Mouse (Mus musculus) embryonic facial prominence, embryonic 11.5 days (tissue): ENCODE measurements around the gene Tk1. TPM values are rescaled to one million over a fixed set of nuclear protein-coding genes. Genes with fewer than 3 reads are reported as not detected.
A peak's percentile ranks its signal among the peaks of the same experiment; 100 is the strongest.
"Not testable (repeated sequence)": the region's sequence is repeated elsewhere in the genome, so short reads cannot be mapped to it uniquely, and the experiment has no call there.

Experiments used
- ATAC-seq: fragments of 200-750 bp; cut with Nextera tagmentation; replicated peaks from 2 replicates; pipeline ENCODE4 v1.8.0; 2017; ENCODE audit warnings: low read depth; ENCODE audit not compliant: insufficient number of reproducible peaks, low FRiP score, low TSS enrichment
- DNase-seq: peaks from one replicate; pipeline ENCODE4 v3.0.0-alpha.2; 2015; ENCODE audit warnings: low spot score
- H3K27ac ChIP-seq: fragments of 300-500 bp; sonication (generic); replicated peaks from 2 replicates; pipeline ENCODE4 v1.5.1; 2014; ENCODE audit warnings: mild to moderate bottlenecking, low read depth, low read length, control low read depth
- H3K27me3 ChIP-seq: fragments of 300-500 bp; sonication (generic); 2 replicates; pipeline ENCODE4 v1.6.1; 2014; ENCODE audit warnings: mild to moderate bottlenecking, low read length, moderate library complexity, mixed read lengths; ENCODE audit not compliant: control insufficient read depth, insufficient read depth
- H3K36me3 ChIP-seq: fragments of 300-500 bp; sonication (generic); replicated peaks from 2 replicates; pipeline ENCODE4 v1.6.1; 2014; ENCODE audit warnings: low read depth, mild to moderate bottlenecking, low read length, moderate library complexity, mixed read lengths; ENCODE audit not compliant: control insufficient read depth, insufficient read depth
- H3K4me1 ChIP-seq: fragments of 300-500 bp; sonication (generic); 2 replicates; pipeline ENCODE4 v1.6.1; 2014; ENCODE audit warnings: low read length, mixed read lengths; ENCODE audit not compliant: control insufficient read depth, insufficient read depth
- H3K4me2 ChIP-seq: fragments of 300-500 bp; sonication (generic); 2 replicates; pipeline ENCODE4 v1.6.1; 2014; ENCODE audit warnings: low read depth, mild to moderate bottlenecking, control low read depth, low read length, moderate library complexity
- H3K4me3 ChIP-seq: fragments of 300-500 bp; sonication (generic); 2 replicates; pipeline ENCODE4 v1.5.1; 2014; ENCODE audit warnings: low read depth, low read length, control low read depth
- H3K9ac ChIP-seq: fragments of 300-500 bp; sonication (generic); replicated peaks from 2 replicates; pipeline ENCODE4 v1.6.1; 2014; ENCODE audit warnings: mild to moderate bottlenecking, control low read depth, low read length
- H3K9me3 ChIP-seq: fragments of 300-500 bp; sonication (generic); replicated peaks from 2 replicates; pipeline ENCODE4 v1.6.1; 2016; ENCODE audit warnings: mild to moderate bottlenecking, low read length, inconsistent platforms, mixed read lengths; ENCODE audit not compliant: control insufficient read depth
- WGBS: fragments of 180-500 bp; shearing (Covaris S2); extraction: QIAGEN DNeasy Blood & Tissue Kit; methylation state at CpG from one replicate; pipeline ENCODE4 v1.1.7; 2014; 5-methylcytosine and 5-hydroxymethylcytosine counted together
- polyA plus RNA-seq: library from polyadenylated mRNA; unstranded; fragments of >200 nt; fragmentation: Nextera tagmentation; extraction: Ambion mirVana; gene quantifications from 2 replicates; pipeline ENCODE4 v1.2.1, GENCODE M21; 2014

Tk1 gene
- polyA plus RNA-seq, 1 experiment from 2014 or later = 127 TPM

- 28% methylated on average over 23 of the region's 23 CpGs for WGBS
- Histone ChIP-seq H3K36me3 (no peaks in the 10 kb centered on the region; the same call in 1 of the 2 replicates), H3K4me3 (peak overlapping the region; percentile 67), H3K4me1 (peaks cover 3% of the 10 kb centered on the region), H3K9ac (peak overlapping the region; percentile 81), H3K9me3 (no peaks in the 10 kb centered on the region), H3K4me2 (peak overlapping the region; percentile 62), H3K27ac (no peak overlapping the region; the same call in 1 of the 2 replicates), H3K27me3 (no peaks in the 10 kb centered on the region)
- DNase-seq = peak; percentile 90
- peak; percentile 47; the same call in 1 of the 2 replicates for ATAC-seq
Observed at GRCm38 (mm10) chr11:117824060-117824969, 1.6 kb downstream of the Tk1 start.

DNA sequence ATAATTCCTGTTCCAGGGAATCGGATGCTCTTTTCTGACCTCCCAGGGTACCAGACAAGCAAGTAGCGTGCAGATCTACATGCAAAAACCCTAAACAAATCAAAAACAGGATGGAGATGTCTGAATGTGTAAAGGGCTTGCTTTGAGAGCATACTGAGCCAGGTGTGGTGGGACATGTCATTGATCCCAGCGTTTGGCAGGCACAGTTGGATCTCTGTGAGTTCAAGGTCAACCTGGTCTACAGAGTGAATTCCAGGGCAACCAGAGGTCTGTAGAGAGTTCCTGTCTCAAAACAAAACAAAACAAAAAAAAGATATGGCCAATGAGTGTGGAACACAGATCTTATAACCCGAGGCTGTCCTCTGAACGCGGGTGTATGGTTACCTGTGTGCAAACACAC, 2.5 kb downstream of the Tk1 start:
- H3K4me2 ChIP-seq = no peak overlapping the region
- H3K9me3 ChIP-seq = no peaks in the 10 kb centered on the region
- H3K4me1 ChIP-seq = peaks cover 3% of the 10 kb centered on the region
- 88% methylated on average over 6 of the region's 6 CpGs for WGBS
- no peaks in the 10 kb centered on the region for H3K27me3 ChIP-seq
- no peak overlapping the region for H3K9ac ChIP-seq
- ATAC-seq (no peak), DNase-seq (no peak)
- no peaks in the 10 kb centered on the region; the same call in 1 of the 2 replicates for H3K36me3 ChIP-seq
- no peak overlapping the region for H3K4me3 ChIP-seq
- no peak overlapping the region for H3K27ac ChIP-seq

DNA sequence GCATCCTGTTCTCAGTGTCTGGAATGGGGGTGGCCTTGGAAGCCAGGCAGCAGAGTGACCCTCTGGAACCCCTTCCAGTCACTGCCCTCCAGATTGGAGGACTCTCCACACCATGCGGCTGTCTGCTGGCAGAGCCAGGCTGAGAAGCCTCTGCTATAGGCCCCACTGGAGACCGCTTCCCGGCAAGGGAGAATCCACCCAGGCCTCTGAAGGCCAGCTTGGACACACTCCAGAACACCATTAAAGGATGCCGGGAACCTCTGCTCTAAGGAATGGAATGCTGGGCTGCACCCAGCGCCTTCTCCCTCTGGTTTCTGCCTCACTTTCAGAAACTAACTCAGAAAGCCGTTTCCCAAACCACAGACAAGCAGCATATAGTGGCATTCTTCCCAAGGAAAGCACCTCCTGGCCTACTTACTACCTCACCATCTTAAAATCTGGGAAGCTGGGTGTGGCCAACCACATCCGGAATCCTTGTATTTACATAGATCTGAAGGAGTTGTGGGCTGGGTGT, 3.1 kb downstream of the Tk1 start:
- no peaks in the 10 kb centered on the region for H3K9me3 ChIP-seq
- no peaks in the 10 kb centered on the region for H3K27me3 ChIP-seq
- 95% methylated on average over 7 of the region's 7 CpGs for WGBS
- no peak overlapping the region for H3K9ac ChIP-seq
- peaks cover 3% of the 10 kb centered on the region for H3K4me1 ChIP-seq
- no peak for ATAC-seq
- no peak overlapping the region for H3K27ac ChIP-seq
- no peak overlapping the region for H3K4me3 ChIP-seq
- no peak overlapping the region for H3K4me2 ChIP-seq
- no peaks in the 10 kb centered on the region; the same call in 1 of the 2 replicates for H3K36me3 ChIP-seq
- DNase-seq = no peak

DNA sequence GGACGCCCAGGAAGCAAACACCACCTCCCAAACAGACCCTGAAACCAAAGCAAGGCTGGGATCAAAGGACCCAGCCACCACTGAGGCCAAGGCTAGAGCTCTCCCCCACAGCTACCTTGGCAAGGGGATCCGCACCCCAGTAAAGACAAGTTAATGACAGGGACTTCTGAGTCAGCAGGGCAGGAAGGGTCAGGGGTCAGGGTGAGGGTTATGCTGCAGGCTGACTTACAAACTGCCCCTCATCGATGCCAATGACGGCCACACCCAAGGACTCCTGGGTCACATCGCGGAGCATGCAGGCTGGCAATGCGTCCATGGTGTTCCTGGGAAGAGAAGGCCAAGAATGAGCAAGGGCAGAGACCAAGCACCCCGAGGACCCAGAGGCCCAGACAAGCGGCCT, 4.0 kb downstream of the Tk1 start:
- ATAC-seq (no peak), DNase-seq (no peak)
- Histone ChIP-seq H3K27me3 (no peaks in the 10 kb centered on the region), H3K4me2 (no peak overlapping the region), H3K9me3 (no peaks in the 10 kb centered on the region), H3K36me3 (no peaks in the 10 kb centered on the region; the same call in 1 of the 2 replicates), H3K4me1 (peaks cover 3% of the 10 kb centered on the region), H3K4me3 (no peak overlapping the region), H3K9ac (no peak overlapping the region), H3K27ac (no peak overlapping the region)
- WGBS = 83% methylated on average over 9 of the region's 9 CpGs

- WGBS = 95% methylated on average over 7 of the region's 7 CpGs
- Histone ChIP-seq H3K27me3 (no peaks in the 10 kb centered on the region), H3K36me3 (no peaks in the 10 kb centered on the region; the same call in 1 of the 2 replicates), H3K4me3 (no peak overlapping the region), H3K4me1 (no peaks in the 10 kb centered on the region; the same call in 1 of the 2 replicates), H3K9ac (no peak overlapping the region), H3K4me2 (no peak overlapping the region), H3K27ac (no peak overlapping the region), H3K9me3 (no peaks in the 10 kb centered on the region)
- ATAC-seq (no peak), DNase-seq (no peak)
Observed at GRCm38 (mm10) chr11:117820173-117820572, 5.7 kb downstream of the Tk1 start.

DNA sequence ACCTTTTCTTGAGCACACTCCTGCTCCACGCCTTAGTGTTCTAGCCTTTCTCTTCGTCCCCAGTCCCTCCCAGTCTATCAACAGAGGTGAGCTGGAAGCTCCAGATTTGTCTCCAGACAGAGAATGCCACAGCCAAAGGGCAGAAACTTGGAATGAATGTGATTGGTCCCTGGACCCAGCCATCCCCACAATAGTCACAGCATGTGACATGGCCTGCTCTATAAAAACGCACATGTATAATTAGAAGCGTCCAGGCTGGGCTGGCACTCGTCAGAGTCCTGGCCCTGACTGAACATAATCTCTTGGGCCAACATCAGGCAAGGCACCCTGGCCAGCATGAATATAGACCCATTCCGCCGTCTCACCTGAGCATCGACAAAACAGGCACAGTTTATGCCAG, 6.8 kb downstream of the Tk1 start:
- Histone ChIP-seq H3K9me3 (no peaks in the 10 kb centered on the region), H3K4me3 (no peak overlapping the region), H3K27me3 (no peaks in the 10 kb centered on the region), H3K36me3 (no peaks in the 10 kb centered on the region; the same call in none of the 2 replicates), H3K9ac (no peak overlapping the region), H3K4me1 (no peaks in the 10 kb centered on the region), H3K27ac (no peak overlapping the region), H3K4me2 (no peak overlapping the region)
- 82% methylated on average over 8 of the region's 8 CpGs for WGBS
- ATAC-seq (no peak), DNase-seq (no peak)

DNA sequence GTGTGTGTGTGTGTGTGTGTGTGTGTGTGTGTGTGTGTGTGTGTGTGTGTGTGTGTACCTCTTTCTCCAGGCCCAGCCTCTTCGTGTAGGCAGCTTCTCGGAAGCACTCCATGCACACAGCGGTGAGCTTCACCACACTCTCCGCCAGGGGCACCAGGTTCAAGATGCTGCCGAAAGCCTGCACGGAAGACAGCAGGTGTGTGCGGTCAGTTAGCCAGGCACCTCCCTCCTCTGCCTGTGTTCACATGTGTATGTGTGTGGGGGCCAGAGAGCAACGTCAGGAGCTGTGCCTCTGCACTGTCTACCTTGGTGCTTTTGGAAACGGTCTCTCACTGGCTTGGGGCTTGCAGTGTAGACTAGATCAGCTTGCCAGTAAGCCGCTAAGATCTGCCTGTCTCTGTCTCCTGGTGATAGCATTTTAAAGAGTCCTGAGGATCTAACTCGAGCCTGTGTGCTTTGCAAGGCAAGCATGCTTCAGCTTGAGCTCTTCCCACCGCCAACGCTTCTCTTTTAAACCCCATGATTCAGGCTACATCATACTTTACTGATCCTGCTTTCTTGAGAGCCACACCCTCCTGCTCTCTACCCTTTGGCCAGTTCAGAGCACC, 9.4 kb downstream of the Tk1 start:
- no peaks in the 10 kb centered on the region for H3K9me3 ChIP-seq
- 91% methylated on average over 13 of the region's 13 CpGs for WGBS
- H3K4me2 ChIP-seq = no peak overlapping the region
- peaks cover 7% of the 10 kb centered on the region for H3K36me3 ChIP-seq
- no peak overlapping the region for H3K4me3 ChIP-seq
- DNase-seq = no peak
- ATAC-seq = no peak
- H3K9ac ChIP-seq = no peak overlapping the region
- no peaks in the 10 kb centered on the region for H3K4me1 ChIP-seq
- no peaks in the 10 kb centered on the region for H3K27me3 ChIP-seq
- no peak overlapping the region for H3K27ac ChIP-seq

- not testable (repeated sequence) for H3K9ac ChIP-seq, H3K4me2 ChIP-seq, H3K36me3 ChIP-seq, H3K4me1 ChIP-seq, H3K9me3 ChIP-seq, ATAC-seq, DNase-seq, H3K4me3 ChIP-seq, H3K27ac ChIP-seq, H3K27me3 ChIP-seq
- WGBS = 89% methylated on average over 9 of the region's 9 CpGs
Observed at GRCm38 (mm10) chr11:117815850-117816249, 10.0 kb downstream of the Tk1 start.
